Mouse (Mus musculus) kidney, embryonic 14.5 days (tissue): Measurements from ENCODE around the gene Olfr680-ps1. TPM values are rescaled to one million over a fixed set of nuclear protein-coding genes. Genes with fewer than 3 reads are reported as not detected.
"Not testable (repeated sequence)": the region's sequence is repeated elsewhere in the genome, so short reads cannot be mapped to it uniquely, and the experiment has no call there.

ENCODE experiments used
- ATAC-seq: fragments of 200-750 bp; cut with Nextera tagmentation; 2 replicates; pipeline ENCODE4 v1.8.0; 2017; ENCODE audit warnings: moderate number of reproducible peaks, mild to moderate bottlenecking, moderate TSS enrichment, moderate library complexity; ENCODE audit not compliant: low FRiP score, low TSS enrichment
- H3K27ac ChIP-seq: fragments of 300-500 bp; sonication (generic); 2 replicates; pipeline ENCODE4 v1.5.1; 2014; ENCODE audit warnings: low read depth, mild to moderate bottlenecking, low read length, moderate library complexity, mixed read lengths
- H3K27me3 ChIP-seq: fragments of 300-500 bp; sonication (generic); 2 replicates; pipeline ENCODE4 v1.6.1; 2014; ENCODE audit warnings: mild to moderate bottlenecking, low read length; ENCODE audit not compliant: control insufficient read depth, insufficient read depth
- H3K36me3 ChIP-seq: fragments of 300-500 bp; sonication (generic); 2 replicates; pipeline ENCODE4 v1.6.1; 2014; ENCODE audit warnings: low read length, mixed read lengths; ENCODE audit not compliant: control insufficient read depth, insufficient read depth
- H3K4me1 ChIP-seq: fragments of 300-500 bp; sonication (generic); 2 replicates; pipeline ENCODE4 v1.6.1; 2014; ENCODE audit warnings: low read length, mixed read lengths; ENCODE audit not compliant: control insufficient read depth, insufficient read depth
- H3K4me2 ChIP-seq: fragments of 300-500 bp; sonication (generic); replicated peaks from 2 replicates; pipeline ENCODE4 v1.6.1; 2014; ENCODE audit warnings: low read depth, mild to moderate bottlenecking, low read length
- H3K4me3 ChIP-seq: fragments of 300-500 bp; sonication (generic); 2 replicates; pipeline ENCODE4 v1.5.1; 2014; ENCODE audit warnings: mild to moderate bottlenecking, low read length
- H3K9ac ChIP-seq: fragments of 300-500 bp; sonication (generic); 2 replicates; pipeline ENCODE4 v1.6.1; 2014; ENCODE audit warnings: low read depth, mild to moderate bottlenecking, low read length, moderate library complexity
- H3K9me3 ChIP-seq: fragments of 300-500 bp; sonication (generic); 2 replicates; pipeline ENCODE4 v1.6.1; 2016; ENCODE audit warnings: low read length; ENCODE audit not compliant: control insufficient read depth
- WGBS: fragments of 180-500 bp; shearing (Covaris S2); extraction: QIAGEN DNeasy Blood & Tissue Kit; methylation state at CpG from one replicate; pipeline ENCODE4 v1.1.7; 2014; 5-methylcytosine and 5-hydroxymethylcytosine counted together
- polyA plus RNA-seq: library from polyadenylated mRNA; unstranded; fragments of >200 nt; fragmentation: Nextera tagmentation; extraction: Ambion mirVana; gene quantifications from 2 replicates; pipeline ENCODE4 v1.2.1, GENCODE M21; 2014

The Olfr680-ps1 gene
- polyA plus RNA-seq, result not detected in 2 replicates

- not testable (repeated sequence) for ATAC-seq, H3K9ac ChIP-seq, H3K27me3 ChIP-seq, H3K27ac ChIP-seq, H3K4me3 ChIP-seq, H3K4me2 ChIP-seq, H3K4me1 ChIP-seq, H3K9me3 ChIP-seq, H3K36me3 ChIP-seq
Measured at GRCm38 (mm10) chr7:105092717-105093116, at the start of gene Olfr680-ps1. TSS of gene Olfr680-ps1 (minus strand) at chr7:105092817.

DNA sequence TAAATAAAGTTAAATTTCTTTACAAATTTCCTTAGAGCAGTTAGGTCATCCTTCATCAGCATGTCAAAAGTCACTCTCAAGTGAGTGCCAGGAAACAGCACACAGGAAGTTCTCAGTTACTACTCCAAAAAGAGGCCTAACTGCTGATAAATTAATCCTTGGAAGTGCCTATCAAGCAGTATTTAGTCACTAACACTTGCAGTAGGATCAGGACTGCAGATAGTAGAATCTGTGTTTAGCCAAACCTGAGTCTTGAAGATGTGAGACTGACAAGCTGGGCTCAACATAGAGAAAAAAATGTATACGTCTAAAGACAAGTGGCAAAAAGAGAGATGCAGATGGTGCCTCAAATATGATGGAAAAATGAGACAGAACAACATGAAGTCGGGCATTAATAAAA, 48.7 kb upstream of the Olfr680-ps1 start:
- WGBS, result 72% methylated on average over 2 of the region's 2 CpGs
- no peaks in the 10 kb centered on the region for H3K9me3 ChIP-seq
- H3K4me1 ChIP-seq, result no peaks in the 10 kb centered on the region
- H3K36me3 ChIP-seq, result no peaks in the 10 kb centered on the region
- no peaks in the 10 kb centered on the region for H3K27me3 ChIP-seq
- H3K4me2 ChIP-seq, result no peak overlapping the region
- no peak overlapping the region for H3K27ac ChIP-seq
- no peak overlapping the region for H3K9ac ChIP-seq
- ATAC-seq, result no peak
- no peak overlapping the region for H3K4me3 ChIP-seq

- ATAC-seq, result no peak
- Histone ChIP-seq H3K9ac (no peak within 1 kb of the TSS), H3K36me3 (no peaks in the 10 kb centered on the region), H3K9me3 (no peaks in the 10 kb centered on the region), H3K27ac (no peak within 1 kb of the TSS), H3K4me1 (no peaks in the 10 kb centered on the region), H3K27me3 (no peaks in the 10 kb centered on the region), H3K4me2 (no peak within 1 kb of the TSS), H3K4me3 (no peak within 1 kb of the TSS)
Measured at GRCm38 (mm10) chr7:105116536-105116935, 23.9 kb upstream of the Olfr680-ps1 start, which contains the start of gene Olfr681. TSS of gene Olfr681 (plus strand) at chr7:105116836.

GRCm38 (mm10) chr7:105080905-105081304, 11.7 kb downstream of the Olfr680-ps1 start, which contains the start of gene Olfr679:
TSS of gene Olfr679 (plus strand) at chr7:105081205.
- Histone ChIP-seq H3K36me3 (no peaks in the 10 kb centered on the region), H3K4me1 (no peaks in the 10 kb centered on the region), H3K4me3 (no peak within 1 kb of the TSS), H3K4me2 (no peak within 1 kb of the TSS), H3K9ac (no peak within 1 kb of the TSS), H3K27me3 (no peaks in the 10 kb centered on the region), H3K27ac (no peak within 1 kb of the TSS), H3K9me3 (no peaks in the 10 kb centered on the region)
- 65% methylated on average over 1 of the region's 1 CpGs for WGBS
- ATAC-seq, result no peak

DNA sequence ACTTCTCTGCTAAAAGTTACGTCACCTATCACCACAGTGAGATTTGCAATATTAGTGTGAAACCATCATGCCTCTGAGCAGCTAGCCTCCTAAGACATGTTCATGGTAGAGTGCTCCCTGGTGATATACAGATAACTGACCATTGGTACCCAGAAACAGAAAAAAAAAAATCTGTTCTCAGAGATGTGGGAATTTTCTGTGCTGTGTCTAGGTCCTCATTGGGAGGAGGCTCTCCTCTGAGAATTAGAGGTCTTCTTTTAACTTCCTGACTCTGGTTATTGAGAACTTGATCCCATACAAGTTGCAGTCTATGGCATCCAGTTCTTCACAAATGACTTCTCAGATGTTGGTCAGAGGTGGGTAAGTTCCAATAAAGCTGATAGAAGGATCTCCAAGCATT, 28.4 kb downstream of the Olfr680-ps1 start, which contains the start of gene Olfr678:
Gene Olfr678, plus strand, starts transcription at position 301 of the 400 bp plus-strand sequence.
- Histone ChIP-seq H3K4me1 (no peaks in the 10 kb centered on the region), H3K9me3 (no peaks in the 10 kb centered on the region), H3K27me3 (no peaks in the 10 kb centered on the region), H3K36me3 (no peaks in the 10 kb centered on the region), H3K27ac (no peak within 1 kb of the TSS), H3K4me2 (no peak within 1 kb of the TSS), H3K9ac (no peak within 1 kb of the TSS), H3K4me3 (no peak within 1 kb of the TSS)
- WGBS, result 82% methylated on average over 1 of the region's 1 CpGs
- no peak for ATAC-seq

DNA sequence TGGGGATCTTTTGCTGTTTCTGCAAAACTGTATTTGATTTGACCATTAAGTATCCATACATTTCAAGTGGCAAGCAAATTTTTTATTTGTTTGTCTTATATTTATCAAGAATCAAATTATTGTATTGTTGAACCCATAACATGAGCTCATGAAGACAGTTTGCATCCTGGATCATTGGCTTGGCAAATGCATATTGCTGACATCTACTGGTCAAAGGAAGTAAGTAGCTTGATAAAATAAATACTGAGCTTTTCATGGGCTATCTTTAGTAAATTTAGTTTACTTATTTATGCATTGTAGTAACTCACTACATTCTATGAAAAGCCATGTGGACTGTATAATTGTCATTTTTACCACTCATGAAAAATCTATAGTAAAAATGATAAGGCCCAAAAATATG, 33.7 kb downstream of the Olfr680-ps1 start:
- H3K4me2 ChIP-seq, result no peak overlapping the region
- H3K9me3 ChIP-seq, result no peaks in the 10 kb centered on the region
- no peak overlapping the region for H3K4me3 ChIP-seq
- H3K27me3 ChIP-seq, result no peaks in the 10 kb centered on the region
- H3K4me1 ChIP-seq, result no peaks in the 10 kb centered on the region
- ATAC-seq, result no peak
- no peak overlapping the region for H3K27ac ChIP-seq
- H3K9ac ChIP-seq, result no peak overlapping the region
- H3K36me3 ChIP-seq, result no peaks in the 10 kb centered on the region

Other genes starting within 250 kb of the Olfr680-ps1 start
- gene Usp17la, start 235.8 kb downstream of the Olfr680-ps1 start, polyA plus RNA-seq, result not detected in 2 replicates
- gene Olfr665, start 214.8 kb downstream of the Olfr680-ps1 start, polyA plus RNA-seq, result not detected in 2 replicates
- not detected in 2 replicates for gene Olfr666, start 196.9 kb downstream of the Olfr680-ps1 start, polyA plus RNA-seq
- gene Olfr667, start 171.3 kb downstream of the Olfr680-ps1 start, polyA plus RNA-seq, result not detected in 2 replicates
- not detected in 2 replicates for gene Olfr668, start 164.8 kb downstream of the Olfr680-ps1 start, polyA plus RNA-seq
- not detected in 2 replicates for gene Olfr669, start 158.6 kb downstream of the Olfr680-ps1 start, polyA plus RNA-seq
- gene Olfr670, start 130.2 kb downstream of the Olfr680-ps1 start, polyA plus RNA-seq, result not detected in 2 replicates
- gene Olfr671, start 113.7 kb downstream of the Olfr680-ps1 start, polyA plus RNA-seq, result not detected in 2 replicates
- gene Olfr672, start 90.8 kb downstream of the Olfr680-ps1 start, polyA plus RNA-seq, result not detected in 2 replicates
- not detected in 2 replicates for gene Olfr675, start 64.4 kb downstream of the Olfr680-ps1 start, polyA plus RNA-seq
- gene Olfr676, start 60.1 kb downstream of the Olfr680-ps1 start, polyA plus RNA-seq, result not detected in 2 replicates
- gene Olfr677, start 41.4 kb downstream of the Olfr680-ps1 start, polyA plus RNA-seq, result not detected in 2 replicates
- not detected in 2 replicates for gene Olfr678, start 28.3 kb downstream of the Olfr680-ps1 start, polyA plus RNA-seq
- gene Olfr679, start 11.6 kb downstream of the Olfr680-ps1 start, polyA plus RNA-seq, result not detected in 2 replicates
- gene Olfr681, start 24.0 kb upstream of the Olfr680-ps1 start, polyA plus RNA-seq, result not detected in 2 replicates
- gene Olfr683, start 54.2 kb upstream of the Olfr680-ps1 start, polyA plus RNA-seq, result not detected in 2 replicates
- not detected in 2 replicates for gene Olfr684, start 70.8 kb upstream of the Olfr680-ps1 start, polyA plus RNA-seq
- not detected in 2 replicates for gene Olfr685, start 93.2 kb upstream of the Olfr680-ps1 start, polyA plus RNA-seq
- not detected in 2 replicates for gene Olfr686, start 114.7 kb upstream of the Olfr680-ps1 start, polyA plus RNA-seq
- gene Olfr688, start 195.3 kb upstream of the Olfr680-ps1 start, polyA plus RNA-seq, result not detected in 2 replicates
- not detected in 2 replicates for gene Olfr689, start 218.3 kb upstream of the Olfr680-ps1 start, polyA plus RNA-seq
- gene Olfr690, start 241.3 kb upstream of the Olfr680-ps1 start, polyA plus RNA-seq, result not detected in 2 replicates
- 0.13 TPM in 1 of 2 replicates, not detected in the other for gene Olfr691, start 249.5 kb upstream of the Olfr680-ps1 start, polyA plus RNA-seq